ENCODE assay signal across 25 mouse cellular contexts in the genomic region with DNA sequence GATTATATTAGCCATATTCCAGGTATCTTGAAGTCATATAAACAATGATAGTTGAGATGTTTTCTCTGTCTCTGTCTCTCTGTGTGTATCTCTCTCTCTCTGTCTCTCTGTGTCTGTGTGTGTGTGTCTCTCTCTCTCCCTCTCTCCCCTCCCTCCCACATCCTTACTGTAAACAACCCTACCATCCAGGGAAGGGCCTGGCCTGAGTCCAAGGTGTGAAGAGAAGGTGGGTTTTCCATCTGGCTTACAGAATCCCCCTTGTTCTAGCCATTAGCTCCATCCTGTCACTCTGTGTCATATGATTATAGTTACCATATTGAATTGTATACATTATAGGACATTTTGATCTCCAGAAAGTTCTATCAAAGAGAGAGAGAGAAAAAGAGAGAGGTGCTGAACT.
"Had no signal": no experiment of that assay in that cellular context is flagged by ENCODE, and none has a peak within 500 bp of the region (broad histone marks: within the 10 kb centered on the region; RNA-seq: fewer than 3 reads in every experiment).

No protein-coding gene starts in this region.

- H3K4me1 ChIP-seq: heart, embryonic 10.5 days; heart, embryonic 13.5 days; heart, embryonic 15.5 days; kidney, embryonic 15.5 days; limb, embryonic 13.5 days; limb, embryonic 15.5 days; liver, embryonic 12.5 days had no signal

- ATAC-seq: hindbrain, embryonic 16.5 days; intestine, embryonic 16.5 days; liver, embryonic 12.5 days had no signal

- H3K27ac ChIP-seq: gastrocnemius, adult 2 months; heart, embryonic 10.5 days; heart, embryonic 13.5 days; heart, embryonic 15.5 days; hindbrain, embryonic 14.5 days; kidney, embryonic 15.5 days; kidney, postnatal 0 days; limb, embryonic 13.5 days; limb, embryonic 15.5 days; liver, embryonic 12.5 days; liver, embryonic 14.5 days had no signal

- DNase-seq: gastrocnemius, adult 2 months; gastrocnemius, postnatal 10 days; gastrocnemius, postnatal 25 days; heart, adult 18-20 months; heart, postnatal 14 days; heart, postnatal 36 days; kidney, adult 11 months; kidney, adult 2 months; kidney, adult 9 months; kidney, postnatal 14 days; kidney, postnatal 36 days; layer of hippocampus, adult 9-11 months; layer of hippocampus, postnatal 36 days had no signal

- H3K9me3 ChIP-seq: heart, embryonic 10.5 days; heart, embryonic 13.5 days; heart, embryonic 15.5 days; kidney, embryonic 15.5 days; limb, embryonic 13.5 days; limb, embryonic 15.5 days; liver, embryonic 12.5 days had no signal

- H3K9ac ChIP-seq: heart, embryonic 13.5 days; heart, embryonic 15.5 days; hindbrain, embryonic 14.5 days; kidney, embryonic 15.5 days; limb, embryonic 13.5 days; limb, embryonic 15.5 days; liver, embryonic 12.5 days; liver, embryonic 14.5 days had no signal

- H3K4me2 ChIP-seq: heart, embryonic 13.5 days; heart, embryonic 15.5 days; hindbrain, embryonic 14.5 days; kidney, embryonic 15.5 days; limb, embryonic 13.5 days; limb, embryonic 15.5 days; liver, embryonic 12.5 days had no signal

- H3K36me3 ChIP-seq: heart, embryonic 10.5 days; heart, embryonic 13.5 days; heart, embryonic 15.5 days; kidney, embryonic 15.5 days; limb, embryonic 13.5 days; limb, embryonic 15.5 days; liver, embryonic 12.5 days had no signal

- H3K27me3 ChIP-seq: heart, embryonic 13.5 days; heart, embryonic 15.5 days; kidney, embryonic 15.5 days; limb, embryonic 13.5 days; limb, embryonic 15.5 days; liver, embryonic 12.5 days had no signal

- H3K4me3 ChIP-seq: gastrocnemius, adult 2 months; heart, embryonic 10.5 days; heart, embryonic 13.5 days; heart, embryonic 15.5 days; kidney, embryonic 15.5 days; limb, embryonic 13.5 days; limb, embryonic 15.5 days; liver, embryonic 12.5 days had no signal
